Mouse (Mus musculus): Measurements from ENCODE around the gene Gfral. TPM values are rescaled to one million over a fixed set of nuclear protein-coding genes. Genes with fewer than 3 reads are reported as not detected.
A peak's percentile ranks its signal among the peaks of the same experiment; 100 is the strongest.

Gene Gfral
- polyA plus RNA-seq (2014; fragmentation: Nextera tagmentation; extraction: Ambion mirVana) = not detected in 2 replicates

DNA sequence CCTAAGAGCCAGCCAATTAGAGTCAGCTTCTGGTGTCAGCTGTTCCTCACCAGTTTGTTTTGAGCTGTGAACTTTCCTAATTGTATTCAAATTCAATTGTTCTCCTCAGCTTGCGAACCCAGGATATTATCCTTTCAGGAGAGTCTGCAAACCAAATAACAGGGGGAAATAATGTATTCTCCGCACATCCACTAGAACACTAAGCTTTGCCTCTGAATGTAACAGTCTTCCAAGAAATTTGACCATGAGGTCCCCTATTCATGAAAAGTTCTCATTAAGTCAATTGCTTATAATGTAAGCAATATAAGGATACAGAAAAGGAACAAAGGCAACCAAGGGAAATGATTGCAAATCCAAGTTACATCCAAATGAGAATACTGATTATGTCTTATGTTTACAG lies at the start of gene Gfral:
Gfral (minus strand) TSS at position 101 of the 400 bp plus-strand sequence.
- Histone ChIP-seq H3K9me3 (replicated peaks; ENCODE audit: control insufficient read depth, low read length) (no peaks in the 10 kb centered on the region), H3K27me3 (ENCODE audit: control insufficient read depth, insufficient read depth, low read length) (no peaks in the 10 kb centered on the region), H3K4me1 (ENCODE audit: control insufficient read depth, insufficient read depth, low read length) (no peaks in the 10 kb centered on the region), H3K4me2 (ENCODE audit: low read depth, low read length) (no peak within 1 kb of the TSS), H3K4me3 (ENCODE audit: low read depth, low read length) (no peak within 1 kb of the TSS), H3K9ac (replicated peaks; ENCODE audit: low read length) (no peak within 1 kb of the TSS), H3K36me3 (replicated peaks; ENCODE audit: control insufficient read depth, insufficient read depth, low read depth, low read length) (no peaks in the 10 kb centered on the region), H3K27ac (replicated peaks; ENCODE audit: low read depth, low read length) (no peak within 1 kb of the TSS)
- no peak for ATAC-seq (replicated peaks; ENCODE audit: insufficient number of reproducible peaks, low FRiP score, low TSS enrichment, low read depth)
- DNase-seq (ENCODE audit: low spot score) = no peak
- 88% methylated on average over 2 of the region's 2 CpGs for WGBS

GRCm38 (mm10) chr9:76257731-76258130 lies 44.3 kb upstream of the Gfral start:
- no peak for DNase-seq (ENCODE audit: low spot score)
- no peak overlapping the region for H3K4me3 ChIP-seq (ENCODE audit: low read depth, low read length)
- WGBS = 79% methylated on average over 5 of the region's 5 CpGs
- H3K36me3 ChIP-seq (replicated peaks; ENCODE audit: control insufficient read depth, insufficient read depth, low read depth, low read length) = no peaks in the 10 kb centered on the region
- H3K27me3 ChIP-seq (ENCODE audit: control insufficient read depth, insufficient read depth, low read length) = no peaks in the 10 kb centered on the region
- no peak overlapping the region for H3K4me2 ChIP-seq (ENCODE audit: low read depth, low read length)
- ATAC-seq (replicated peaks; ENCODE audit: insufficient number of reproducible peaks, low FRiP score, low TSS enrichment, low read depth) = no peak
- H3K27ac ChIP-seq (replicated peaks; ENCODE audit: low read depth, low read length) = no peak overlapping the region
- H3K9me3 ChIP-seq (replicated peaks; ENCODE audit: control insufficient read depth, low read length) = no peaks in the 10 kb centered on the region
- H3K9ac ChIP-seq (replicated peaks; ENCODE audit: low read length) = no peak overlapping the region
- H3K4me1 ChIP-seq (ENCODE audit: control insufficient read depth, insufficient read depth, low read length) = no peaks in the 10 kb centered on the region

- Histone ChIP-seq H3K4me2 (ENCODE audit: low read depth, low read length) (no peak overlapping the region), H3K36me3 (replicated peaks; ENCODE audit: control insufficient read depth, insufficient read depth, low read depth, low read length) (no peaks in the 10 kb centered on the region), H3K4me1 (ENCODE audit: control insufficient read depth, insufficient read depth, low read length) (no peaks in the 10 kb centered on the region), H3K27ac (replicated peaks; ENCODE audit: low read depth, low read length) (no peak overlapping the region), H3K9me3 (replicated peaks; ENCODE audit: control insufficient read depth, low read length) (no peaks in the 10 kb centered on the region), H3K27me3 (ENCODE audit: control insufficient read depth, insufficient read depth, low read length) (no peaks in the 10 kb centered on the region), H3K9ac (replicated peaks; ENCODE audit: low read length) (no peak overlapping the region), H3K4me3 (ENCODE audit: low read depth, low read length) (no peak overlapping the region)
- ATAC-seq (replicated peaks; ENCODE audit: insufficient number of reproducible peaks, low FRiP score, low TSS enrichment, low read depth) (no peak), DNase-seq (ENCODE audit: low spot score) (no peak)
- 88% methylated on average over 7 of the region's 7 CpGs for WGBS
Measured at GRCm38 (mm10) chr9:76252544-76252943, 39.1 kb upstream of the Gfral start.

DNA sequence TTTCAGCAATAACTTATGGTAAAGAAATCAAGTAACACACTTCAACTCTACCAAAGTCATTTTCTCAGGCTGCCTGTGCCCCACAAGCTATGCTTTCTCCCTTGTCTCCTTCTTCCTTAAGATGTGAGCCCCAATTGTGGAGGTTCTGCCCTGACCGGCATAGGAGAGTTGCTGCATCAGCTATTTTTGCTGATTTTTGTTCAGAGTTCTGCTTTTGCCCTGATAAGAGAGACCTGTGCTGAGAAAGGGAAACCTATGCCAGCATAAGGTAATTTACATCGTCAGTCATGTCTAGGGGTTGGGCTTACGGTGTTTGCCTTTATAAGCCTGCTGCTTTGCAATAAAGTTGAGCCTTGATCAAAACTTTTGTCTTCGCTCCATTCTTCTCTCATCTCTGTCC lies 38.7 kb upstream of the Gfral start:
- DNase-seq (ENCODE audit: low spot score) (no peak), ATAC-seq (replicated peaks; ENCODE audit: insufficient number of reproducible peaks, low FRiP score, low TSS enrichment, low read depth) (no peak)
- Histone ChIP-seq H3K36me3 (replicated peaks; ENCODE audit: control insufficient read depth, insufficient read depth, low read depth, low read length) (no peaks in the 10 kb centered on the region), H3K9me3 (replicated peaks; ENCODE audit: control insufficient read depth, low read length) (no peaks in the 10 kb centered on the region), H3K4me1 (ENCODE audit: control insufficient read depth, insufficient read depth, low read length) (no peaks in the 10 kb centered on the region), H3K4me3 (ENCODE audit: low read depth, low read length) (no peak overlapping the region), H3K4me2 (ENCODE audit: low read depth, low read length) (no peak overlapping the region), H3K27me3 (ENCODE audit: control insufficient read depth, insufficient read depth, low read length) (no peaks in the 10 kb centered on the region), H3K9ac (replicated peaks; ENCODE audit: low read length) (no peak overlapping the region), H3K27ac (replicated peaks; ENCODE audit: low read depth, low read length) (no peak overlapping the region)
- 93% methylated on average over 4 of the region's 4 CpGs for WGBS

- Histone ChIP-seq H3K9ac (replicated peaks; ENCODE audit: low read length) (no peak overlapping the region), H3K9me3 (replicated peaks; ENCODE audit: control insufficient read depth, low read length) (no peaks in the 10 kb centered on the region), H3K4me1 (ENCODE audit: control insufficient read depth, insufficient read depth, low read length) (no peaks in the 10 kb centered on the region), H3K36me3 (replicated peaks; ENCODE audit: control insufficient read depth, insufficient read depth, low read depth, low read length) (no peaks in the 10 kb centered on the region), H3K27ac (replicated peaks; ENCODE audit: low read depth, low read length) (no peak overlapping the region), H3K4me3 (ENCODE audit: low read depth, low read length) (no peak overlapping the region), H3K4me2 (ENCODE audit: low read depth, low read length) (no peak overlapping the region), H3K27me3 (ENCODE audit: control insufficient read depth, insufficient read depth, low read length) (no peaks in the 10 kb centered on the region)
- 55% methylated on average over 1 of the region's 1 CpGs for WGBS
- no peak for ATAC-seq (replicated peaks; ENCODE audit: insufficient number of reproducible peaks, low FRiP score, low TSS enrichment, low read depth)
- peak; percentile 25 for DNase-seq (ENCODE audit: low spot score)
Measured at GRCm38 (mm10) chr9:76242322-76242721, 28.9 kb upstream of the Gfral start.

DNA sequence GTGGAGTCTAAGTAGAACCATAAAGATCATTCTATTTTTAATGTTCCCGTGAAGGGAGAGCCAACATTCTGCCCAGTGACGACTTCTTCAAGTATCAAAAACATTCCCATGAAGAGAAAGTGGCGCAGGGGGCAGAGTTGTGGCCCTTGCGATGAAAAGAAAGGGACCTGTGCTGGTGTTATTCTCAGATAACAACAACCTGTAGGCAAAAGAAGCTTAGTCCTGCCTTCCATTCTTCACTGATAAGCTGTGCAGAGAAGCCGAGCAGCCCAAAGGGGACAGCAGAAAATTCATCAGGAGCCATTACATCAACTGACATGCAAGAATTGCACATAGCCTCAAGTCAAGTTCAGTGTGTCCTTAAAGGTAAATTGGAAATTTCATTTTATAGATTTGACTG lies 24.5 kb upstream of the Gfral start:
- H3K4me3 ChIP-seq (ENCODE audit: low read depth, low read length) = no peak overlapping the region
- H3K9ac ChIP-seq (replicated peaks; ENCODE audit: low read length) = no peak overlapping the region
- no peak for DNase-seq (ENCODE audit: low spot score)
- H3K4me2 ChIP-seq (ENCODE audit: low read depth, low read length) = no peak overlapping the region
- no peak for ATAC-seq (replicated peaks; ENCODE audit: insufficient number of reproducible peaks, low FRiP score, low TSS enrichment, low read depth)
- WGBS = 85% methylated on average over 5 of the region's 5 CpGs
- H3K4me1 ChIP-seq (ENCODE audit: control insufficient read depth, insufficient read depth, low read length) = no peaks in the 10 kb centered on the region
- H3K9me3 ChIP-seq (replicated peaks; ENCODE audit: control insufficient read depth, low read length) = no peaks in the 10 kb centered on the region
- no peaks in the 10 kb centered on the region for H3K27me3 ChIP-seq (ENCODE audit: control insufficient read depth, insufficient read depth, low read length)
- no peaks in the 10 kb centered on the region for H3K36me3 ChIP-seq (replicated peaks; ENCODE audit: control insufficient read depth, insufficient read depth, low read depth, low read length)
- H3K27ac ChIP-seq (replicated peaks; ENCODE audit: low read depth, low read length) = no peak overlapping the region

DNA sequence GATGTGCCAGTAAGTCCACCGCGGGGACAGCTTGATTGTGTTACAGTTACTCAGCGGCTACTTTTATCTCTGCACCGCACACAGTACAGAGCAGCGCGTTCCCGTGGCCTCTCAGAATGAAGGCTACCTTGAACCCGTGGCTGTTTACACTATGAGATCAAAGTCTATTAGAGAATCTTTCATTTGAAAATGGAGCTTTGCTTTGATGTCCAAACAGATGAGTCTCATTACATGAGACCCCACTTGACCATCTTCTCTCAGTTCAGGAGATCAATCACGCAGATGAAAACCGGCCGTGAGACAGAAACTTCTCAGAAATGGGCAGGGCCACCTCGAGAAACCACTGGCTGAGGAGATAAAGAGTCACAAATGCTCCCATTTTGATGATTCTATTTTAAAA lies 23.8 kb upstream of the Gfral start:
- Histone ChIP-seq H3K9me3 (replicated peaks; ENCODE audit: control insufficient read depth, low read length) (no peaks in the 10 kb centered on the region), H3K36me3 (replicated peaks; ENCODE audit: control insufficient read depth, insufficient read depth, low read depth, low read length) (no peaks in the 10 kb centered on the region), H3K27me3 (ENCODE audit: control insufficient read depth, insufficient read depth, low read length) (no peaks in the 10 kb centered on the region), H3K4me3 (ENCODE audit: low read depth, low read length) (no peak overlapping the region), H3K27ac (replicated peaks; ENCODE audit: low read depth, low read length) (no peak overlapping the region), H3K4me1 (ENCODE audit: control insufficient read depth, insufficient read depth, low read length) (no peaks in the 10 kb centered on the region), H3K9ac (replicated peaks; ENCODE audit: low read length) (no peak overlapping the region), H3K4me2 (ENCODE audit: low read depth, low read length) (no peak overlapping the region)
- 38% methylated on average over 12 of the region's 12 CpGs for whole genome bisulfite sequencing
- DNase-seq (ENCODE audit: low spot score) (peak; percentile 45), ATAC-seq (replicated peaks; ENCODE audit: insufficient number of reproducible peaks, low FRiP score, low TSS enrichment, low read depth) (peak; percentile 61; the same call in 1 of the 2 replicates)

DNA sequence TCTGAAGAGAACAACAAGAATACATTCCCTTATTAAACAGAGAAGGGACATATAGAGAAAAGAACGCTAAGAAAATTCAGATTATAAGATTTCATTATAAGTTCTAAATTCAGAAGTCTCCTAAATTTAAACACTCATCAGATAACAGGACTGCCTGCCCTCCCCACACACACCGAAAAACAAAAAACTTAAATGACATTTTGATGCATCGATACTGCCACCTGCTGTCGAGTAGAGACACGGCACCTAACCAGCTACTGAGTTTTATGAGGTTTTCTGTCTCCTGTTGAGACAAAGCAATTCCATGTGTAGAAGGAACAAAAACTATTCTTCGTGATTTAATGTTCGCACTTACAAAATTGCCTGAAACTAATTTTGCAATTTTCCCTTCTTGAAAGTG lies 23.2 kb upstream of the Gfral start:
- ATAC-seq (replicated peaks; ENCODE audit: insufficient number of reproducible peaks, low FRiP score, low TSS enrichment, low read depth) (peak; percentile 72), DNase-seq (ENCODE audit: low spot score) (peak; percentile 91)
- peak overlapping the region; percentile 29 for H3K4me3 ChIP-seq (ENCODE audit: low read depth, low read length)
- H3K9ac ChIP-seq (replicated peaks; ENCODE audit: low read length) = no peak overlapping the region; the same call in 1 of the 2 replicates
- H3K27ac ChIP-seq (replicated peaks; ENCODE audit: low read depth, low read length) = no peak overlapping the region
- WGBS = 1% methylated on average over 7 of the region's 7 CpGs
- no peaks in the 10 kb centered on the region for H3K4me1 ChIP-seq (ENCODE audit: control insufficient read depth, insufficient read depth, low read length)
- no peaks in the 10 kb centered on the region for H3K27me3 ChIP-seq (ENCODE audit: control insufficient read depth, insufficient read depth, low read length)
- H3K9me3 ChIP-seq (replicated peaks; ENCODE audit: control insufficient read depth, low read length) = no peaks in the 10 kb centered on the region
- no peaks in the 10 kb centered on the region for H3K36me3 ChIP-seq (replicated peaks; ENCODE audit: control insufficient read depth, insufficient read depth, low read depth, low read length)
- no peak overlapping the region; the same call in 1 of the 2 replicates for H3K4me2 ChIP-seq (ENCODE audit: low read depth, low read length)

All from embryonic facial prominence, embryonic 11.5 days (tissue).